Mouse (Mus musculus) ES-Bruce4 (cell line): ENCODE measurements at regions not wholly inside any gene's neighbourhood (a gene's known extent, or its start where the extent isn't known, plus 50 kb on each side); places are given as distances from the start of the nearest gene placed in this dataset.

Experiments used
- H3K27ac ChIP-seq: 2 replicates; pipeline ENCODE4 v1.5.1; 2012; ENCODE audit warnings: low read length, inconsistent platforms; ENCODE audit not compliant: insufficient read depth
- H3K27me3 ChIP-seq: 2 replicates; pipeline ENCODE4 v1.6.1; 2012; ENCODE audit warnings: mild to moderate bottlenecking, low read length, inconsistent platforms; ENCODE audit not compliant: control insufficient read depth, poor library complexity, insufficient read depth, severe bottlenecking
- H3K36me3 ChIP-seq: 2 replicates; pipeline ENCODE4 v1.6.1; 2012; ENCODE audit warnings: inconsistent platforms, mild to moderate bottlenecking, low read length, moderate library complexity; ENCODE audit not compliant: control insufficient read depth, poor library complexity, insufficient read depth, severe bottlenecking
- H3K4me1 ChIP-seq: one replicate; pipeline ENCODE4 v1.8.1; 2011; ENCODE audit warnings: low read length; ENCODE audit not compliant: control insufficient read depth, insufficient read depth
- H3K4me3 ChIP-seq: 2 replicates; pipeline ENCODE4 v1.5.1; 2011; ENCODE audit warnings: low read depth, mild to moderate bottlenecking, low read length
- H3K9ac ChIP-seq: 2 replicates; pipeline ENCODE4 v1.6.1; 2012; ENCODE audit warnings: low read depth, mild to moderate bottlenecking, inconsistent platforms; ENCODE audit not compliant: poor library complexity, severe bottlenecking
- H3K9me3 ChIP-seq: replicated peaks from 2 replicates; pipeline ENCODE4 v1.6.1; 2012; ENCODE audit warnings: mild to moderate bottlenecking, low read length, inconsistent platforms; ENCODE audit not compliant: control insufficient read depth, poor library complexity, insufficient read depth, severe bottlenecking
- CTCF ChIP-seq: IDR thresholded peaks from one replicate; pipeline ENCODE4 v1.8.1; 2011; ENCODE audit warnings: low read depth, low read length
- EP300 ChIP-seq: IDR thresholded peaks from 2 replicates; pipeline ENCODE4 v1.6.1; 2011; ENCODE audit warnings: low read depth, low read length; ENCODE audit not compliant: insufficient read depth
- POLR2A ChIP-seq: IDR thresholded peaks from one replicate; pipeline ENCODE4 v1.8.1; 2011; ENCODE audit warnings: low read length; ENCODE audit not compliant: insufficient read depth

DNA sequence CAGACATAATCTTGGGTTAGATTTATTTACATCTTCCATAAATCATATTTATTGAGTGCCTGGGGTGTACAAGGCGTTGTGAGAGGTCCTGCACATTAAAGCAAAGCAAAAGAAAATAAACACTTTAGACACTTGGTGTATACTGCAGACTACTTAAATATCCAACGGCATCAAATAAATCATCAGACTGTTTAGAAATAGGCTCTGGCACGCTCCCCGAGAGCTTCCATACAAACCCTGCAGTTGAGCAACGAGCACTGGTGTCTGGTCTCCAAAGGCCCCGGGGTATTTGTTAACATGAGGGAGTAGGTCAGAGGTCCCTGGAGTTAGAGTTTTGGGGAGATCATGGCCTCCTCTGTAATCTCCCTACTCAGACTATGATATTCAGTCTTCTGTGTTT is 244.9 kb downstream of the Maf start:
- Histone ChIP-seq H3K36me3 (no peaks in the 10 kb centered on the region), H3K27me3 (peaks cover 3% of the 10 kb centered on the region; the same call in 1 of the 2 replicates), H3K4me1 (peaks cover 2% of the 10 kb centered on the region), H3K4me3 (no peak overlapping the region), H3K9me3 (no peaks in the 10 kb centered on the region), H3K9ac (no peak overlapping the region), H3K27ac (no peak overlapping the region)
- no peak for TF ChIP-seq POLR2A
- TF ChIP-seq CTCF: no peak
- TF ChIP-seq EP300: no peak

DNA sequence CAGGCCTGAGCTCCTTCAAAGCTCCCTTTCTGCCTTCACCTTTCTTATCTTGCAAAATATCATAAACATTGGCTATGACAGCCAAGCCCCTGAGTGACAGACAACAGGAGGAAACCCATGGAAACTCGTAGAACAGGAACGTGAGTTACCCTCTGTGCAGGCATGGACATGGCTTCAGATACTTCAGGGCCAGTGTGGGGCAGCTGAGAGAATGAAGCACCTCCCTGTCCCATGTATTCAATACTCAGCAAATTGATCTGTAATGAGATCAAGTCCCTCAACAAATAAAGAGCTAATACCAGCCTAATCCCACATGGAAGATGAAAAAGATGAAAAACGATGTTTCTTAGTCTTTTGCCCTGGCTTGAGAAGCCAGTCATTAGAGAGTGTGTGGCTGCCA is 249.5 kb downstream of the Maf start:
- no peak overlapping the region for H3K9ac ChIP-seq
- peaks cover 2% of the 10 kb centered on the region for H3K4me1 ChIP-seq
- TF ChIP-seq CTCF: no peak
- TF ChIP-seq EP300: no peak
- TF ChIP-seq POLR2A: no peak
- no peak overlapping the region for H3K27ac ChIP-seq
- H3K9me3 ChIP-seq: no peaks in the 10 kb centered on the region; the same call in 1 of the 2 replicates
- H3K4me3 ChIP-seq: no peak overlapping the region
- no peaks in the 10 kb centered on the region for H3K36me3 ChIP-seq
- H3K27me3 ChIP-seq: peaks cover 4% of the 10 kb centered on the region; the same call in 1 of the 2 replicates

DNA sequence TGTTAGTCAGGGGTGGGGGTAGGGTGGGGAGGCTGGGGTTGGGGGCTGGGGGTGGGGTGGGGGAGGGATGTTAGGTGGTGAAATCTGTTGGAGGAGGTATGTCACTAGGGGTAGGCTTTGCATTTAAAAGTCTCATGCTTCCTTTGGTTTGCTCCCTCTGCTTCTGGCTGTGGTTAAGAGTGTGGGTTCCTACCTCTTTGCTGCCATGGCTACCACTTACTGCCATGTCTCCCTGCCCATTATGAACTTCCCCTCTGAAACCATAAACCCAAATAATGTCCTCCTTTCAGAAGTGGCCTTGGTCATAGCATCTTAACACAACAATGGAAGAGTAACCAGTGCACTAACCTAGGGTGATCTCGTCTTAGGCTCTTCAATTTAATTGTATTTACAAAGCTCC is 256.8 kb downstream of the Maf start:
- Histone ChIP-seq H3K36me3 (no peaks in the 10 kb centered on the region), H3K9me3 (no peaks in the 10 kb centered on the region; the same call in 1 of the 2 replicates), H3K9ac (no peak overlapping the region), H3K4me3 (no peak overlapping the region), H3K4me1 (no peaks in the 10 kb centered on the region), H3K27ac (no peak overlapping the region), H3K27me3 (peaks cover 3% of the 10 kb centered on the region; the same call in 1 of the 2 replicates)
- TF ChIP-seq POLR2A (no peak), EP300 (no peak), CTCF (no peak)

DNA sequence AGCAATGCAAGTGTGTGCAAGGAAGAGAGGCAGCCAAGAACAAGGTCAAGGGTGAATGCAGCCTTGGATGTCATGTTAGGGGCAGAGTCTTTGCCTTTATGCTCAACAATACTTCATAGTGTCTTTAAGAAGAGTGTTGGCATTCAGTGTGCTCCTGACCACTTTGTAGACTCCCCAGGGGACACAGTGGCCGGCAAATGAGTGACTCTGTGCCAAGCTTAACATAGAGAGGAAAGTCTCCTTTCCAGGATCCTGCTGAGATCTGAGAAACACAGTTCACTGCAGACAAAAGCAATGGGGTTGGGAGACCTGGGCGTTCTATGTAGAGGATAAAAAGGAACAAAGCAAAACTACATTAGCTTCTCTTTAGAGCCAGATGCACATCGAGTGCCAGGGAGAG is 259.2 kb downstream of the Maf start:
- Histone ChIP-seq H3K36me3 (no peaks in the 10 kb centered on the region), H3K9ac (no peak overlapping the region), H3K9me3 (no peaks in the 10 kb centered on the region), H3K27ac (no peak overlapping the region), H3K4me3 (no peak overlapping the region), H3K27me3 (peaks cover 1% of the 10 kb centered on the region; the same call in 1 of the 2 replicates), H3K4me1 (no peaks in the 10 kb centered on the region)
- TF ChIP-seq CTCF (no peak), POLR2A (no peak), EP300 (no peak)

DNA sequence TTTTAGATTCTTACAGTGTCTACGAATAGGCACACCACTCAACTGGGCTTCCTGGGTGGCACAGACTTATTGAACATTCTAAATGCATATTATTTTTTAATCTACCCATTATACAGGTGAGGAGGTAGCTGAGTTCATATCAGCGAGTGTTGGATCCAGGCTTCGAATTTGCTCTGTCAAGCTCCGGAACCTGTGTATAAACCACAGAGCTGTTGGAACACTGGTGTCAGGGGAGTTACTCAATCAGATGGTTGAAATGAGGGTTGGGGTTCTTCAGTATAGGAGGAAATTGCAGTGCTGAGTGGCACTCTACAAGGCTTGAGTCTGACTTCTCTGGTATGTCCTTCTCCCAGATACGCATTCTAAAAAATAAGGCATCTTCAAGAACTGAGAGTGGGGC is 263.1 kb downstream of the Maf start:
- H3K36me3 ChIP-seq: no peaks in the 10 kb centered on the region
- H3K4me3 ChIP-seq: no peak overlapping the region
- no peaks in the 10 kb centered on the region for H3K9me3 ChIP-seq
- no peaks in the 10 kb centered on the region for H3K4me1 ChIP-seq
- no peaks in the 10 kb centered on the region for H3K27me3 ChIP-seq
- no peak overlapping the region for H3K9ac ChIP-seq
- H3K27ac ChIP-seq: no peak overlapping the region
- TF ChIP-seq EP300 (no peak), CTCF (no peak), POLR2A (no peak)

DNA sequence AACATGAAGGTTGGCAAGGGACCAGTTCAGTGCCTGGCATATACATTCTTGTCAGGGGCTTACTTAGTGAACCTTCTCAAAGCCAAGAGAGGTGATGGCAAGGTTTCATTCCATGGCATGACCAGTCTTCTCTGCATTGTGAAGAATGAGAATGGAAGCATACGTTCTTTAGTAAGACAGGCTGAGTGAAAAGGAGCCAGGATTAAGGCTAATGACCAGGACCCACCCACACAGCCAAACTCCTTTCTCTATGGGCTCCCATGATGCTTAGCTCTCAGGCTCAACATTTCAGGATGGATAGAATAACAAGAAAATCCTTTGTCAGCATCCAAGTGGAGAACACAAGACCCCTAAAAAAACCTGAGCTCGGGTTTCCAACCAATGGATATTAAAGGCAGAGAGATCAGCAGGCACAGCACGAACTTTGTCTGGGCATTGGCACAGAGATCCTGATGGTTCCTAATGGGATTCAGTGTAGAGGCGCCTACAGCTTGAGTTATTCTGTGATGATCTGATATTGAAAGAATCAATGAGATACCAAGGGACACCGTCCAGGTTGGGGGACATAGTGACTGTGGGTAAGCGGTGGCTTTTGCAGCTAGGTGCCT is 265.5 kb downstream of the Maf start:
- H3K36me3 ChIP-seq: no peaks in the 10 kb centered on the region
- no peak overlapping the region for H3K4me3 ChIP-seq
- H3K27ac ChIP-seq: no peak overlapping the region
- no peak for TF ChIP-seq EP300
- TF ChIP-seq CTCF: no peak
- TF ChIP-seq POLR2A: no peak
- peaks cover 2% of the 10 kb centered on the region; the same call in 1 of the 2 replicates for H3K27me3 ChIP-seq
- H3K9me3 ChIP-seq: no peaks in the 10 kb centered on the region
- H3K4me1 ChIP-seq: no peaks in the 10 kb centered on the region
- H3K9ac ChIP-seq: no peak overlapping the region
